Mouse (Mus musculus): ENCODE results near the gene Grb10.
A peak's percentile ranks its signal among the peaks of the same experiment; 100 is the strongest.

Grb10 gene

DNA sequence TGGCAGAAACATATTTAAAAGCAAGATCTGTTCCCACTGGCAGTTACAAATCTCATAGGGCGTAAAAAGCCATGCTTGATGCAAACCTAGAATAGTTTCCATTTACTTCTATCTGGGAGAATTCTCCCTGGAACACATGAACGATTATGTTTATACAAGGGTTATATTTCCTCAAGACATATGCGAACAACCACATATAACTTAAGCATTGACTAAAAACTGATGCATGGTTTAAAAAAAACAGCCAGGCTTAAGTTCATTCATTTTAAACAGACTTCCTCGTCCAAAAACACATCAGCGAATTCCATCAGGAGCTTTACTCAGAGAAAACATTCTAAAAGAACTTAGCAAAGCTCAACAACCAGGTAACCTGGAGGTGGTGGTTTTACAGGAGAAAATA is 90.6 kb downstream of the Grb10 start:
- no peak for DNase-seq (ENCODE audit: low read depth)

DNA sequence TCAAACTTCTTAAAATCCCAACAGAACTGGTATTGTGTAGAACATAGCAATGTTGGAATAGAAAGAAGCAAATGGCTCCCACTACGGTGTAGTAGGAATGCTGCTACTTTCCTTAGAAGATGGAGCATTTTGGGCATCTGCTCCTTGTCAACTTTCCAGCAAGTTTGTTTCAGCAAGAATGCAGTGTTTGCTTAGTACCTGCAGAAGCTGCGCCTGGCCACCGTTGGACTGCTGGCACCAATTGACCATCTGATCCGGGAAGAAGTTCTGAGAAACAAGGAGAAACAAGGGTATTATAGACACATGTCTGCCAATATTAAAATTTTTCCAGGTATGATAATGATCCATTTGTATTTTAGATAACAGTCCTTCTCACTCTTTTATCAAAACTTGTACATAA is 92.7 kb downstream of the Grb10 start:
- no peak for DNase-seq (ENCODE audit: low read depth)

DNA sequence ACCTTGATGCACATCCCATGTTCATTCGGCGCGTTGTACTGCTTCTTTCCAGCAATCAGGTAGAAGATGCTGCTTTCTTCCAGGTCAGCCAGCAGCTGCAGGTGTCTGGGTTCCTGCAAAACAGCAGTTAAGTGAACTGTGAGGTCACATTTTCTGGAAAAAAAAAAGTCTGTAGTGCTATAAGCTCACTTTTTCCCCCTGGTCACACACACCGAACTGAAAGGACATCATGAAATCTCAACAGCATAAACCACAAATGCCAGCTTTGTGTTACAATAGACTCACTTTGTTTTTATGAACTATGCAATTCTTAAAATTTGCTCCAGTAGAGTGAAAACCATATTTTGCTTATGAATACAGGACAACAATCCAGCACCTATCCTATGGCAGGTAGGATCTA is 93.7 kb downstream of the Grb10 start:
- no peak for DNase-seq (ENCODE audit: low read depth)

DNA sequence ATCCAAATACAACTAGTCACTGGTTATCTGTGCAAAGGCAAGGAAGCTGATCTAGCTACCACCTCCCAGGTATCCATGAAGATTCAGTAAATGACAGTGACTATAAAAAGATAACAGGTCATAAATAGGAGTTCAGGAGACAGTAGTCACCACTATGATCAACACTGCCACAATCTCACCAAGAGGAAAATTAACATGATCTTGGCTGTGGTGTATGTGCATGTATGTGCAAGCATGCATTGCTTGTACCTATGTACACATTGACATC is 94.5 kb downstream of the Grb10 start:
- no peak for DNase-seq (ENCODE audit: low read depth)

DNA sequence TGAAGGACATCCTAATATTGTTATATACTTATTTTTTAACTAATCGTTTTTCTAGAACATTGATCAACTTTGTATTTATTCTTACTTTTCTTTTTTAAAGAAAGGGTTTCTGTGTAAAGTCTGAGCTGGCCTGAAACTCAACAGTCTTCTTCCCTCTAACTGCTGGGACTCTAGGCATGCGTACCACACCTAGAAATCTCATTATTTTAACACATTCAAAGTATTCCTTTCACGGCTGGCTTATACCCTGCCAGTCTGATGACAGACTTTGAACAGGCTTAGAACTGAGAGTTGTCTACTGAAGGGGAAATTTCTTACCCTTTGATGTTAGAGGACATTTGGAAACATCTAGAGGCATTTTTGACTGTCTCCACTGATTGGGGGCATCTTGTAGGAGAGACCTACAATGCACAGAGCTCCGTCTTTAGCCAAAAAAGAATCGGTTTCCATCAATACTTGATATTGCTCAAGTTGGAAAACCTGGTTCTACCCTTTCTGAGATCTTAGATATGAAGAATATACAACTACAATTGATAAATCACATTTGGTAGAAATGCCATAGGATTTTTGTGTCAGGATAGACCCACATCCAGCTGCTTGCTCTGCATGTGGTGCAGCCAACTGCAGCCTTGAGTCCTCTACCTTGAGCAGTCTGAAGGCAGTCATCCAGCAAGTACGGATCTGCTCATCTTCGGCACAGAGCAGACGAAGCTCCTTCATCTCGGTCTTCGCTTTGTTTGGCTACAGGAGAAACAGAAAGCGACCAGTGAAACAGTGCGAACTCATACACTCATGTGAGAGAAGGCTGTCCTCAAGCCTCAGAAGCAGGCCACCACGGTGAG is 95.0 kb downstream of the Grb10 start:
- DNase-seq (ENCODE audit: low read depth): no peak

DNA sequence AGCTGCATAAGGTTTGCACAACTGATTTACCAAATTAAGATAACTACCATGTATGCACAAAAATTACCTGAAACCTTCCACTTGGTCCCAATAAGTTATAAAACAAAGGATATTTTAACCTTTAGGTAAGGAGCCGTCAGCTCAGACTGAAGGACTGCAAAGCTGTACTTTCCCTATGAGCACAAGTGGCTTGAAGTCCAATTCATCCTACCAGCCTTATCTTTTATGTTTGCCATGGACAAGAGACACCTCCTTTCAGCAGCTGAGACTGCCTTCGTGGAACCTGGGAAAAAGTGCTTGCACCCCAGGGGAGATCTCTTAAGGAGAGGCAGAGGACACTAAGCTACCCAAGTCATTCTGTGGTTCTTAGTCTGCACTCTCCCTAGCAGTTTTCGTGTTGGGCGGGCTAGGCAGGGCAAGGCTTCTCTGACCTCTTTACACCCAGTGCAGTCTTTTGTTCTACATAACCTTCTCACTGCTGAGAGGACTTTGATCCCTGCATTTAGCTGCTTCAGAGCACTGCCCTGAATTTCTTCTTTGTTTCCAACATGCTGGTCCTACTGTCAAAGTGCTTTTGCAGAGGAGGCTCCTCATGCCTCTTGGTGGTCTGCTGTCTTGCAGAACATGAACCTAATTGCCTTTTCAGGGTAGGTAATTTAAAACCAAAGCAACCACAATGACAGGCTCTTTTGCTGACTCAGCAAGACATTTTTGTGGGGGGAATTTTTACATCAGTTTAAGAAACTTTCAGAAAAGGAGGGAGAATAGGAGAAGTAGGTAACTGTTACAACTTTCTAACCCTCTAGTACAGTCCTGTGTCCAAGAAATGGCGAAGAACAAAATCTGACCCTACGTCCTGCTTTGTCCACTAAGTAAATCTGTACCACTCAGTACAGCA is 95.9 kb downstream of the Grb10 start:
- no peak for DNase-seq (ENCODE audit: low read depth)

DNA sequence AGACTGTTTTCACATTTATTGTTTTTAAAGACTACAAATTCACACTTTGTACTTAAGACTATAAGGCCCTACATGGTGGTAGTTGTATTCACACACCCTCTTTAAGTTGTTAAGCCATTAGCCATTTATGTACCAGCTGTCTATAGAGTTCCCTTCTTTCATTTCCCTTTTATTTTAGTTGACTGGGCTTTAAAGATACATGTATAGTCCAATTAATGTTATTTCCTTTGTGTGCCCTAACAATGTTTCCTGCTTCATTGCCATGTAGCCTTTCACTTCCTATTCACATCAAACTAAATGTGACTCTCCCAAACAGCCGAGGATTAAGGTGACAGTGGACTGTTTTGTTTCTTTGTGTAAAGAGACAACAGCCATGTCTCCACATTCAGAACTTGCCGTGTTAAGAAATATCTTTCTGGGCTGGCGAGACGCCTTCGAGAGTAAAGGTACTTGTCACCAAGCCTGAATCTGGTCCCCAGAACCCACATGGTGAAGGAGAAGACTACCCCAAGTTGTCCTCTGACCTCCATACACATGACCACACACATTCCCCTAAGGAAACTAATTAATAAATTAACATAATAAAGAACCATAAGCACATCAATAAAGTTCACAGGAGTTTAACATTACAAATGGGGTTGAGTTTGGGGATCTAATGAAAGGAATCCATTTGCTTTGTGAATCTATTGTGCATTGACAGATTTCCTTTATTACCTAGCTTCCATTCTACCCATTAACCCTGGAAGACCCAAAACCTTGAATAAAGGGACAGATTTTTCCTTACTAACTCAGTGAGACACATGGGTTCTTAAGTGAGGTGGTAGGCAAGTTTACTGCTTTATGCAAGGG is 97.4 kb downstream of the Grb10 start:
- DNase-seq (ENCODE audit: low read depth): no peak

DNA sequence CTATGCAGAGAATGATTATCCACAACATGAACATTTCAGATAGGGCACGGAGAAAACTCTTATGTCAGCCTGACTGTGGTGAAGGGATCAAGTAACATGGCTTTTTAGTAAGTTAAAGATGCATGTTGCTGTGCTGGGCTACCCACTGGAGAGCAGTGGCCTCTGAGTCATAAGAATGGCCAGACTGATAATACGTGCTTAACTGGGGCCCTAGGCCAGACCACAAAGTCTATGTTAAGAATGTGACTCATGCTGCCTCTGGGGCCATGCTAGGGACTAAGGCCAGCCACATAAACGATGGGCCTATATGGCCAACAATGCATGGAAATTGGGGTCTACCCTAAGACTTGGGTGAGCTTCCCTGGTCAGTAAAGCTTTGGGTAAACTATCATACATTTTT is 98.9 kb downstream of the Grb10 start:
- peak; percentile 51 for DNase-seq (ENCODE audit: low read depth)

DNA sequence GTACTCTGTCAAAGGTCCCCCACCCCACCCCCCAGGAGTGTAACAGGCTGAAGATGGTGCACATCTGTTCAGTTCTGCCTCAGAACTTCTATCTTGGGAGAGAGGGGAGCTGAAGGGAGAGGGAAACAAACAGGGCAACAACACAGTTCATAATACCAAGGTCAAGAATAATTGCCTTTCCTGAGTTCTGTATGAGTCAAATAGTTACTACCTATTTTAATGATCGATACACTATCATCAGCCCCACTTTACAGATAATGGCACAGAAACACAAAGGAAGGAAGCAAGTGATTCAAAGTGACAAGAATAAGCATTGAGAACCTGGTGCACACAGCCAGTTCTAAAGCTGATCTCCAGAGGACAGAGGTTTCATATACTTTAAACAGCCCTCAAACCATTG is 99.9 kb downstream of the Grb10 start:
- no peak for DNase-seq (ENCODE audit: low read depth)

DNA sequence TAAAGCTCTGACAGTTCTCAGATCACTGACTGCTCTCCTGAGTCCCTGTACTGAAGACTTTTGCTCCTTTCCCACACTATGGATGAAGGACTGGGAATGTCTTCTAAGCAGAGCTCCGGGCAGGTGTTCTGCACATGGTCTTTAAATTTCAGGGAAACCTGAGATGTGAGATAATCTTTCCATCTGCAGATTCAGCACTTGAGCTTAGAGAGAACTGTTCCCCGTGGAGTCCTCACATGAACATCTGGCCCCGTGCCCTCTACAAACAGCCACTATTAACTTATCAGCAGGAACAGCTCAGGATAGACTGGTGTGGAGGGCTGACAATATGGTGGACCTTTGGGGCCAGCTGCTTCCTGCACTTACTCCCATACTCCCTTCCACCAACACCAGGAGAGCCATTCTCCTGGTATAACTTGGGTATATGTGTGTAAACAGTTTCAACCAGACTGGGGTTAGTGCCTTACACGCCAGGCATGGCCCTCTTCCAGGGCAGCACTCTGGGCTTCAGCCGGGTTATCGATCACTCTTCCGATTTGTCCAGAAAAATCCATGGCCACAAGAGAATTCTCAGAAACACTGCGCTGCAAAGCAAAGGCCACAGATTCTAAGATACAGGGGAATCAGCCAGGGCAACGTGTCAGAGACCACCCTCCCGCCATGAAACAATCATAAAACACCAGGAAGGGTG is 101.0 kb downstream of the Grb10 start:
- no peak for DNase-seq (ENCODE audit: low read depth)

DNA sequence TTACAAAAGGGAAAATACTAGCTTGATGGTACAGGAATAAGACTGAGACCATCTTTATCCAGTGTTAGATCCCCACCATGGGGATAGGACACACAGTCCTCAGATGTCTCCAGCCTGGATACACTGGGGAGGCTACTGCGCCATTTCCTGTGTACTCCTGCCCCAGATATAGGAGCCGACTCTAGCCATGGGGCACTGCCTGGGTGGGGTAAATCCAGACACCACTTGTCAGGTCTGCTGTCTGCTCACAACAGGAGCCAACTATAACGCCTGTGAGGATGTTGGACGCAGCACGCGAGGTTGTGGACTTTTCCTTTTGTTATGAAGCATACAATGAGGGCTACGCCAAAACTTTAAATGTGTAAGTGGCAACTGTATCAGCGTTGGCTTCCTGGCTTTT is 103.7 kb downstream of the Grb10 start:
- DNase-seq (ENCODE audit: low read depth): no peak

DNA sequence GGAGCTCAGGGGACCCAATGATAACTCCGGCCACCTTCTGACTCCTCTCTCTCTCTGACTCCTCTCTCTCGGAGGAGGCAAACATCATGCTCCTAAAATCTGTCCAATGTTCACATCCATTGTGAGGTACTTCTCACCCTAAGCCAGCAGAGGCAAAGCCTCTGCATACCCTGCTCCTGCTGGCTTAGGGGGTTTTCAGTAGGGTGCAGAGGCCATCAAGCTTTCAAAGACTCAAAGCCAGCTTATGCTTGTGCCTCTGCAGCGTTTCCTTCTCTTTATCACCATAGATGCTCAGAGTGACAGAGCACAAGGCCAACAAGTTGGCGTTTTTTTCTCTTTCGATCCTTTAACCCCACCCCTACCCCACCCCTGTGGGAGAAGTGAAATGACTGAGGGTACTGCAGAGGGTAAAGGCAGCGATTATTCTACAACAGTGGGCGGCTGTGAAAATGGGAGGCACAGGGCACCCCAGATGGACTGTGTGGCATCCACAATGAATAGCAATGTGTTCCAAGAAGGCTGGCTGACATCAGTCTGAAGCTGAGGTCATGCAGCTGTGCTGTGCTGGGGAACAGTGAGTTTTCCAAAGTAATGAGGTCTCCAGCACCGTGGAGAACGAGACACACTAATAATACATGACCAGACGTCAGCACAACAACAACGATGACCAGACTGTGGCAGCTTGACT is 106.2 kb downstream of the Grb10 start:
- DNase-seq (ENCODE audit: low read depth): no peak

DNA sequence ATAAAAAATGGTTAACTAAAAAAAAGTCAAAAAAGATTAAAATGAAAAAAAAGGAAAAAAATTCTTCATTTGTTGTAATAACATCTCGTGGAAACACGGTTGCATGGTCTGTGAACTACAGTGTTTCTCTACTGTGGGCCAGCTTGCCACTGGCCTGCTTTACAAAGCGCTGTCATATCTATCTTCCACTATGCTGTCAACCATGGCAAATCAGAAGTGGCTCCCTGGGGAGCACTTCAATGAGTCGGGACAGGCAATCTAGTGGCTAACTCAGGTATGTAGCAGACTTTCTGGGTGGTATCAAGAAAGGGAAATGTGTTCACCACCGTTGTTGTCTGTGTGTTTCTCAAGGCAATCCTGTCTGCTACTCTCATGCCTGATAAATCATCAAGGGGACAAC is 106.8 kb downstream of the Grb10 start:
- no peak for DNase-seq (ENCODE audit: low read depth)

DNA sequence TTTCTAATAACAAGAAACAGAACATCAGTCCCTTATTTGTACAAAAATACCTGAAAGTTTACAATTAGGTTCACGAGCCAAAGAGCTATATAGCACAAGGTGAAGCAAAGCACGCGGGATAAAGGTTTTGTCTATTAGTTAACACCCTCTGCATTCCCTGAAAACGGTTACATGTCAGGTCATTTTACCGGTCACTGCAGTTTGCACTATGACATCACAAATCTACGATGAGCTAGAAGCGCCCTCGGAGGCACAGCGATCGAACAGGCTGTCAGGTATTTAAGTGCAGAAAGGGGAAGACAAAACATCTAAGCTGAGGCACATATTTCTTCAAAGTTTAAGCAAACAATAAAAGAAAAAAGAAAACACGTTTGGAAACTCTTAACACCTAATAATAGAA is 108.0 kb downstream of the Grb10 start:
- DNase-seq (ENCODE audit: low read depth): no peak

DNA sequence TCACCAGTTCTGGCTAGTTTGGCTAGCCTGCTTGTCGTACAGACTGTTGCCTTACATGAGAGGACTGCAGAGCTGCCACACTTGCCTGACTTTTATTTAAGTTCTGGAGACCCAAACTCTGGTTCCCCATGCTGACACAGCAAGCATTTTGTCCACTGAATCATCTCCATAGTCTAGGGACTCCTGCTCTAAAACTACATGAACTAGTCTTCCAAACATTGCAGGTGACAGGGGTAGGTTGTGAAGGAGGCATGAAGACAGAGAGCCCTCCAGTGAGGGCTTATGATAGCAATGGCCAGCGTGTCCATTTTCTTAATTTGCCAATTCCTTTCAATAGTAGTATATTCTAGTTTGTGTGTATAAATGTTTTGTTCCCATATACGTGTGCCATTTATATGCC is 109.4 kb downstream of the Grb10 start:
- DNase-seq (ENCODE audit: low read depth): no peak

DNA sequence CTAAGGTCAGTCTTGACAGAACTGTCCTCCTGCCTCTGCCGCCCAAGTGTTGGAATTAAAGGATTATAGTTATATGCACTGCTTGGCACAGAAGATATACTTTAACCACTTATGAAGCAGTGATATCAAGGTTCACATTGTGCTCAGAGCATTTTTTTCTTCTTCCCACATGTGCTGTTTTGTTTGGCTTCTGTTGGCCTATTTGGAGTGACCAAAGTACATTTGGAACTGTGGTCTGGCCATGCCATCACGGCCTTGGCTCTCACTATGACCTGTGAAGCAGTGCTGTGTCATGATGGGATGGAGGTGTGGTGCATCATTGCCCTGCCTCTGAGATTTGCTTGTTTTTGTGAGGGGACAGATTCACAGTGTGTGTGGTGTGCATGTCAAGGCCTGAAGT is 109.9 kb downstream of the Grb10 start:
- no peak for DNase-seq (ENCODE audit: low read depth)

DNA sequence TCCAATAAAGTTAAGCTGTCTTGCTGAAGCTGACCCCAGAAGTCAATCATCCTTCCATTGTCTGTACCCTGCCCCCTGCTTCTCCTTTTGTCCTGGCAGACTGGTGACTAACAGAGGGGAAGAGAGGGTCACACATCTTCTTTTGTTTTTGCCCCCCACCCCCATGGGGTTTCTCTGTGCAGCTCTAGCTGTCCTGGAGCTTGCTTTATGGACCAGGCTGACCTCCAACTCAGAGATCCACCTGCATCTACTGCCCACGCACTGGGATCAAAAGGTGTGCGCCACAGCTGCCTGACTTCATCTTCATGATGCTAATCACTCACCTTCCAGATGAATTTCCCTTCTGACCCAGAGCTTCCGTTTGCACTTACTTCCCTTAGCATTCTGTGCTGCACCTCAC is 114.6 kb downstream of the Grb10 start:
- DNase-seq (ENCODE audit: low read depth): no peak

DNA sequence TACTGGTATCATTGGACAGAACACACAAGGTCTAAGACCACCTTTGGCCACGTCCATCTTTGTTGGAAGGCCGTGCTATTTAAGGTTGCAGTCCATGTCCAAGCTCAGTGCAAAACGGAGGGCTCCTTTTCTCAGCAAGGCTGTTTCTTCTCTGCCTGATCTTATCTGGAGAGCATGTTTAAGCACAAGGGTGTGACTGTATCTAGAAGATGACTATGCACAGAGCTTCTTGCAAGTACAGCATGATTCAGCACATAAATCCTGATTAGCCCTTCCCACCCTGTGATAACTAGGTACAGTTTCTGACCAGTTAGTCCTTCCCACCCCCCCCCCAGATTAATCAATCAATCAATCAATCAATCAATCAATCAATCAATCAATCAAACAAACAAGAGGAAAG is 115.1 kb downstream of the Grb10 start:
- DNase-seq (ENCODE audit: low read depth): no peak

DNA sequence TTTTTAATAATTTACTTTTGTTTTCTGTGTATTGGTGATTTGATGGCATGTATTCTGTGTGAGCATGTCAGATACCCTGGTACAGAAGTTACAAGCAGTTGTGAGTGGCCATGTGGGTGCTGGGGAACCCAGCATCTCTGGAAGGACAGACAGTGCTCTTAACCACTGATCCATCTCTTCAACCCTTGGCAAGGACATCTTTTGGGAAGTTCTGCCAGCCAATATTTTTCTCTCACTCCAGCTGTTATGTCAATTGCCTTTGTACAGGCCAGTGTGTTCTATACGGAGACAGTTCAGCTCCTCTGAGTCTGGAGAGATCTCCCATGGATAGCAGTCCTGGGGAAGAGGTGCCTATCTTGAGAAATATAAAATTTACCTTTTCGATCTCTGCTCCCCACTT is 116.4 kb downstream of the Grb10 start:
- DNase-seq (ENCODE audit: low read depth): no peak

DNA sequence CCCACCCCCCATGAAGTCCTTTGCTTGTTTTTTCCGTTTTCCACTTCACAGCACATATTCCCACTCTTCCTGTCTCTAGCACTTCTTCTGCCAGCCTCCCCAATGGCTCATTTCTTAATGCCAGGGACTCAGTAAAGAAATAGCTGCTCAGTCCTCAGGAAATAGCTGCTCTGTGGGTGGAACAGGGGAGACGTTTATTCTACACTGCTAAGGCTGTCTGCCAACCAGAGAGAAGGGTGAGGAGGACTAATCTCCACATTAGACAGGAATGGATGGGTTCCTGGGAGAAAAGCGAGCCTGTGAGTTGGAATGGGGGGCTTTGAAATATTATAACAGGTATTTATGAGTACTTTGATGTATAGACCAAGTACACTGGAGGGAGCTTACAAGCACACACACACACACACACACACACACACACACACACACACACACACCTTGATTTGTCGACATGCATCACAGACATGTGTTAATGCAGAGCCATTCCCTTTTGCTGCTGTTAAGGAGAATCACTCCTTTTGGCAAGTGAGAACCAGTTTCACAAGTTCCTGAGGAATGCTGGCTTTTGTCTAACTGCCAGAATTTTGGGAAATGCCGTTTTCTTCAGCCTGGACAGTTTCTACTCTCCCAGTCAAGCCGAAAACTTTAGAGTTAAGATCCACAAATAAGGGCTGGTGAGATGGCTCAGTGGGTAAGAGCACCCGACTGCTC is 130.6 kb downstream of the Grb10 start:
- peak; percentile 63 for DNase-seq (ENCODE audit: low read depth)

DNA sequence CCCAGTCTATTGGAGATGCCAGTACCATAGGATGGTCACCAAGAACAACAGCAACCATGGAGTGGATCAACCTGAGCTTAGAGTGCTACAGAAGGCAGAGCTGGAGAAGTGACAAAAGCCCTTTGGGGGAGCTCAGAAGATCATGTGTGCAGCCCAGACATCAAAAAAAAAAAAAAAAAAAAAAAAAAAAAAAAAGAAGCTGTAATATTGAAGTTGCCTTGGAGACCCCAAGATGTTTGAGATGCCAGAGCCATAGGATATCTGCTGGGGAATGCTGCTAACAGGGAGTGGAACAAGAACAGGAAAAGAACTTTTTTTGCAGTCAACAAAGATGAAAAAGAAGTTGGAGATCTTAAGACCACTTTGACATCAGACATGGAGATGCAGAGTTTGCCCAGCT is 133.0 kb downstream of the Grb10 start:
- DNase-seq (ENCODE audit: low read depth): no peak

All from fibroblast of lung, adult 2 months (primary cell).